Mouse (Mus musculus): ENCODE results near the gene 2210408I21Rik. TPM values are rescaled to one million over a fixed set of nuclear protein-coding genes. Genes with fewer than 3 reads are reported as not detected.

The 2210408I21Rik gene
- polyA plus RNA-seq, 1 experiment from 2014 or later = 11.8 TPM

DNA sequence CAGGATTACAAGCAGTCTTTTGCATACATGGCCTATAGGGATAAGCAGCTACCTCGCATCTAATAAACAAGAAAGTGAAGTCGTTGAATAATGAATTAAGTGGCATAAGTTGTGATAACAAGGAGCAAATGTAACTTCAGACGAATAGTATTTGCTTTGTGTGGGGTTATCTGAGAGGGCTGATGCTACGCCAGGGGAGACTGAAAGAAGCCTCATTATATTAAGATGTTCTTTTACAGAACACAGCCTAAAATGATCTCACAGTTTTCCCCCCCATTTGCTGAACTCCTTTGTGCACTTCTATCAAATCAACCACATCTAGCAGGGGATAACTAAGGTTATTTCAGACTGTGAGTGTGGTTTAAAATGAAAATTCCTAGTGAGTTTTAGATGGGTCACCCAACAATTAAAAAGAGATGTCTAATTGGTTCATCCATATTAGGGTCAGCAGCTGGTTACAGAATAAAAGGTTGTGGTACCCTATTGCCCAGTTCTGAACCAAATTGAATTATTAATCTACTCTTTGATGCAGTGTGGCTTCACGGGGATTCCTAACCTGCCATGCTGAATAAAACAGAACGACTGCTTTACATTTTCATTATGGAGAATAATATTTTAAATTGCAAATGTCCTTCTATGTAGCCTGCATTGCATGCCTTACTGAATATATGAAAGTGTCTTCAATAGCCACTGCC lies 343.2 kb downstream of the 2210408I21Rik start:
- WGBS = 62% methylated on average over 6 of the region's 6 CpGs
- no peaks in the 10 kb centered on the region for H3K36me3 ChIP-seq (ENCODE audit: control insufficient read depth, insufficient read depth, low read length)
- no peaks in the 10 kb centered on the region for H3K4me1 ChIP-seq (ENCODE audit: control insufficient read depth, insufficient read depth, low read length)
- no peak overlapping the region for H3K4me3 ChIP-seq (ENCODE audit: low read depth, low read length)
- H3K27me3 ChIP-seq (ENCODE audit: control insufficient read depth, insufficient read depth, low read length) = no peaks in the 10 kb centered on the region
- ATAC-seq (ENCODE audit: insufficient number of reproducible peaks, insufficient read depth, low FRiP score, low read depth) = no peak
- H3K4me2 ChIP-seq (replicated peaks; ENCODE audit: low read depth, low read length) = no peak overlapping the region
- H3K9ac ChIP-seq (replicated peaks; ENCODE audit: low read depth, low read length) = no peak overlapping the region
- H3K9me3 ChIP-seq (ENCODE audit: control insufficient read depth, low read depth, low read length) = no peaks in the 10 kb centered on the region
- H3K27ac ChIP-seq (ENCODE audit: low read length) = no peak overlapping the region

DNA sequence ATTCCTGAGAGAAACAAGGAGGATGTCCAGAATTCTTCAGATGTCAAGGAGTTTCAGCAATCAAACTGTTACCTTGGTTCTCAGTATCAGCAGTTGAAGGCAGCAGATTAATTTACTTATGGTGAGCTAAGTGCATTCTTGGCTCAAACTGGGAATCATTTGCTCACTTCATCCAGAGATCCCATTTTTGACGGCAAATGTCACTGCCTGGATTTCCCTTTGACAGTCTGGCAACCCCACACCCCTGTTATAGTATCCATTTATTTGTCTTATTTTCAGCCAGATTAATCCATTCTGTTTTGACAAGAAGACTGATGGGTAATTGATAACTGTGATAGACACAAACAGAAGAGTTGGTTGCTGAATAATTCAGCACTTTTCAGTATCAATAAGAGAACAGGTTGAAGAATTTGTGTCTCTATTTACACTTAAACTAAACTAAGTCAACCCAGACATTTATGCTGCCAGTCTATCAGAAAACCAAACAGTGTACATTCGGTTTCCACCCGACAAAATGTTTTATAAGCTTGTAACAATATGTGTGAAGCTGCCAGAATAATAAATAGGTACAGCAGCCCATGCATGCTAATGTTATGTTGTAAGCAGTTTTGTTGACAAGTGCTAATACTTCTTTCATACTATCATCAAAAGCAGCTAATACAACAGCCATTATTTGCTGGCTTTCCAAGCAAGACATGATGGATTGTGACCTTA lies 354.8 kb downstream of the 2210408I21Rik start:
- Histone ChIP-seq H3K4me1 (ENCODE audit: control insufficient read depth, insufficient read depth, low read length) (no peaks in the 10 kb centered on the region), H3K27me3 (ENCODE audit: control insufficient read depth, insufficient read depth, low read length) (no peaks in the 10 kb centered on the region), H3K27ac (ENCODE audit: low read length) (no peak overlapping the region), H3K4me3 (ENCODE audit: low read depth, low read length) (no peak overlapping the region), H3K9ac (replicated peaks; ENCODE audit: low read depth, low read length) (no peak overlapping the region), H3K36me3 (ENCODE audit: control insufficient read depth, insufficient read depth, low read length) (no peaks in the 10 kb centered on the region), H3K9me3 (ENCODE audit: control insufficient read depth, low read depth, low read length) (no peaks in the 10 kb centered on the region), H3K4me2 (replicated peaks; ENCODE audit: low read depth, low read length) (no peak overlapping the region)
- WGBS = 44% methylated on average over 3 of the region's 3 CpGs
- no peak for ATAC-seq (ENCODE audit: insufficient number of reproducible peaks, insufficient read depth, low FRiP score, low read depth)

DNA sequence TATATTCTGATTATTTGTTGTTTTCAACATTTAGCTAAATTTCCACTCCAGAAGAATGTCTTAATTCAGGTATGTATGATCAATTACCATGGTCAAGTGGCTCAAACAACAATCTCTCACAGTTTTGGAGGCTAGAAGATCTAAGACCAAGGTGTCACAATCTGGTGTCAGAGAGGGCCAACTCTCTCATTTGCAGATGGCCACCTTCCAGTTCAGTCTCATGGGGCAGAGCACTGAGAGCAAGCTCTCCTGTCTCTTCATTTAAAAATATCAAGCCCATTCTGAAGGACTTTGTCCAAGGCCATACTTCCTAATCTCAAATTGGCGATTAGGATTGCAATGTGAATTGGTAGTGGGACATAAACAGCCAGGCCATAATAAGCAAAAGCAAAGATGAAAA lies 378.7 kb downstream of the 2210408I21Rik start:
- no peak overlapping the region for H3K4me2 ChIP-seq (replicated peaks; ENCODE audit: low read depth, low read length)
- WGBS = 81% methylated on average over 1 of the region's 1 CpGs
- no peaks in the 10 kb centered on the region for H3K27me3 ChIP-seq (ENCODE audit: control insufficient read depth, insufficient read depth, low read length)
- no peak for ATAC-seq (ENCODE audit: insufficient number of reproducible peaks, insufficient read depth, low FRiP score, low read depth)
- no peaks in the 10 kb centered on the region for H3K4me1 ChIP-seq (ENCODE audit: control insufficient read depth, insufficient read depth, low read length)
- no peaks in the 10 kb centered on the region for H3K9me3 ChIP-seq (ENCODE audit: control insufficient read depth, low read depth, low read length)
- H3K4me3 ChIP-seq (ENCODE audit: low read depth, low read length) = no peak overlapping the region
- H3K36me3 ChIP-seq (ENCODE audit: control insufficient read depth, insufficient read depth, low read length) = no peaks in the 10 kb centered on the region
- H3K27ac ChIP-seq (ENCODE audit: low read length) = no peak overlapping the region
- H3K9ac ChIP-seq (replicated peaks; ENCODE audit: low read depth, low read length) = no peak overlapping the region

DNA sequence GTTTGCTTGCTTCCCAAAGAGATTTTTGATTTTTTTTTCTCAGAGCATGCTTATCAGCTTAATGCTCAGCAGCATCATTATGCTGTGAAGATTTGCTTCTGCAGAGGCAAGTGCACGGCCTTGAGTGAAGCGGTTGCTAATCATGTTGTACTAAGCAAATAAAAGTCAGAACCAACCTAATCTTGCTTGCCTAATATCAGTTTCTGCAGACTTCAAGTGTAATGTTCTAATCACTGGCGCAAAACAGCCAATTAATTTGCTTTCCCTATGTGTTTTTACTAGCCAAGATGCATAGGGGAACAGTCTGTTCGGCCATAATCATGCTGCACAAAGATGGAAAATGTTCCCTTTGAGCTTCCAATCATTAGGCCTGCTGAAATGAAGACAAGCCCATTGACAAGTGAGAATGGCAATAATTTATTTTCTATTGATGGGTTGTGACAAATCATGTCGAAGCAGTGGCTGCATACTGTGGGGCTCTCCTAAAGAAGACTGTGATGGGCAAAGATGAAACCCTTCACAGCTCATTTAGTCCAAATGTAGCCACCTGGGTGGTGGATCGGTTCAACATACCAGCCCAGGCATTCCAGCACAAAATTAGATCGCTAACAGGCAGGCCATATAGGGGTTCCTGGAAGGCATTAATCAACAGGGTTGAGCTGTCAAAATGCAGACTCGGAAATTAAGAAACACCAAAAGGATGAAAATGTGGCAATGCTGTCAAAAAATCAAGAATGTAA lies 393.8 kb downstream of the 2210408I21Rik start:
- Histone ChIP-seq H3K4me1 (ENCODE audit: control insufficient read depth, insufficient read depth, low read length) (no peaks in the 10 kb centered on the region), H3K27ac (ENCODE audit: low read length) (no peak overlapping the region), H3K9me3 (ENCODE audit: control insufficient read depth, low read depth, low read length) (no peaks in the 10 kb centered on the region), H3K27me3 (ENCODE audit: control insufficient read depth, insufficient read depth, low read length) (no peaks in the 10 kb centered on the region), H3K9ac (replicated peaks; ENCODE audit: low read depth, low read length) (no peak overlapping the region), H3K4me2 (replicated peaks; ENCODE audit: low read depth, low read length) (no peak overlapping the region), H3K36me3 (ENCODE audit: control insufficient read depth, insufficient read depth, low read length) (no peaks in the 10 kb centered on the region), H3K4me3 (ENCODE audit: low read depth, low read length) (no peak overlapping the region)
- WGBS = 66% methylated on average over 8 of the region's 8 CpGs
- no peak for ATAC-seq (ENCODE audit: insufficient number of reproducible peaks, insufficient read depth, low FRiP score, low read depth)

DNA sequence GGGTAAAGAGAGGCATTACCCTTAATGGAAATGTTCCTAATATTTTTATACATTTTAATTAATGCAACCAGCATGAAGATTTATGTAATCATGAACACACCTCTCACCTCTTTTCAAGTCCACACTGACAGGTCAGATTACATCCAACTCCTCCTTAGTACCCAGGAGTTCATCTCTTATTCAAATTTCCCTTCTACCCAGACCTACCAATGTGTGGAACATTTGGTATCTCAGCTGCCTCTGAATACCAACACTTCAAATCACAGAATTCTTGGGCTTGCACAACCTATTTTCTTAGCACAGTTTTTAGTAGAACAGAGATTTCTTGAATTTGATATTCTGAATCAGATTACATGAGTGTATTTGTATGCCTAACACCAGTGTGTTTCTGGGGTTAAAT lies 394.4 kb downstream of the 2210408I21Rik start:
- H3K4me1 ChIP-seq (ENCODE audit: control insufficient read depth, insufficient read depth, low read length) = no peaks in the 10 kb centered on the region

DNA sequence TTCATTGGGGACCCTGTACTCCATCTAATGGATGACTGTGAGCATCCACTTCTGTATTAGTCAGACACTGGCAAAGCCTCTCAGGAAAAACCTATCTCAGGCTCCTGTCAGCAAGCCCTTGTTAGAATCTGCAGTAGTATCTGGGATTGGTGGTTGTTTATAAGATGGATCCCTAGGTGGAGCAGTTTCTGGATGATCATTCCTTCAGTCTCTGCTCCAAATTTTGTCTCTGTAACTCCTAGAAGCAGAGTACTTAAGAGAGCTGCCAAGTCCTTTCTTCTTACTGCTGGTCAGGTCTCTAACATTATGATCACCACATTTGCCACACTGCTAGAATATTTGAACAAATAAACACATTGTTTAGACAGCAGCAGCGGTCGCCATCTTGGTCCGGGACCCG lies 402.1 kb downstream of the 2210408I21Rik start:
- H3K9me3 ChIP-seq (ENCODE audit: control insufficient read depth, low read depth, low read length) = no peaks in the 10 kb centered on the region
- no peak overlapping the region for H3K4me3 ChIP-seq (ENCODE audit: low read depth, low read length)
- no peaks in the 10 kb centered on the region for H3K36me3 ChIP-seq (ENCODE audit: control insufficient read depth, insufficient read depth, low read length)
- ATAC-seq (ENCODE audit: insufficient number of reproducible peaks, insufficient read depth, low FRiP score, low read depth) = no peak
- no peak overlapping the region for H3K4me2 ChIP-seq (replicated peaks; ENCODE audit: low read depth, low read length)
- no peak overlapping the region for H3K27ac ChIP-seq (ENCODE audit: low read length)
- no peaks in the 10 kb centered on the region for H3K27me3 ChIP-seq (ENCODE audit: control insufficient read depth, insufficient read depth, low read length)
- 90% methylated on average over 4 of the region's 4 CpGs for WGBS
- H3K4me1 ChIP-seq (ENCODE audit: control insufficient read depth, insufficient read depth, low read length) = no peaks in the 10 kb centered on the region
- no peak overlapping the region for H3K9ac ChIP-seq (replicated peaks; ENCODE audit: low read depth, low read length)

More for the DNA sequence above, 394.4 kb downstream of the 2210408I21Rik start:
- Histone ChIP-seq H3K9ac (replicated peaks; ENCODE audit: low read depth, low read length) (no peak overlapping the region), H3K9me3 (ENCODE audit: control insufficient read depth, low read depth, low read length) (no peaks in the 10 kb centered on the region), H3K4me2 (replicated peaks; ENCODE audit: low read depth, low read length) (no peak overlapping the region), H3K27ac (ENCODE audit: low read length) (no peak overlapping the region), H3K4me3 (ENCODE audit: low read depth, low read length) (no peak overlapping the region), H3K36me3 (ENCODE audit: control insufficient read depth, insufficient read depth, low read length) (no peaks in the 10 kb centered on the region), H3K27me3 (ENCODE audit: control insufficient read depth, insufficient read depth, low read length) (no peaks in the 10 kb centered on the region)
- no peak for ATAC-seq (ENCODE audit: insufficient number of reproducible peaks, insufficient read depth, low FRiP score, low read depth)

DNA sequence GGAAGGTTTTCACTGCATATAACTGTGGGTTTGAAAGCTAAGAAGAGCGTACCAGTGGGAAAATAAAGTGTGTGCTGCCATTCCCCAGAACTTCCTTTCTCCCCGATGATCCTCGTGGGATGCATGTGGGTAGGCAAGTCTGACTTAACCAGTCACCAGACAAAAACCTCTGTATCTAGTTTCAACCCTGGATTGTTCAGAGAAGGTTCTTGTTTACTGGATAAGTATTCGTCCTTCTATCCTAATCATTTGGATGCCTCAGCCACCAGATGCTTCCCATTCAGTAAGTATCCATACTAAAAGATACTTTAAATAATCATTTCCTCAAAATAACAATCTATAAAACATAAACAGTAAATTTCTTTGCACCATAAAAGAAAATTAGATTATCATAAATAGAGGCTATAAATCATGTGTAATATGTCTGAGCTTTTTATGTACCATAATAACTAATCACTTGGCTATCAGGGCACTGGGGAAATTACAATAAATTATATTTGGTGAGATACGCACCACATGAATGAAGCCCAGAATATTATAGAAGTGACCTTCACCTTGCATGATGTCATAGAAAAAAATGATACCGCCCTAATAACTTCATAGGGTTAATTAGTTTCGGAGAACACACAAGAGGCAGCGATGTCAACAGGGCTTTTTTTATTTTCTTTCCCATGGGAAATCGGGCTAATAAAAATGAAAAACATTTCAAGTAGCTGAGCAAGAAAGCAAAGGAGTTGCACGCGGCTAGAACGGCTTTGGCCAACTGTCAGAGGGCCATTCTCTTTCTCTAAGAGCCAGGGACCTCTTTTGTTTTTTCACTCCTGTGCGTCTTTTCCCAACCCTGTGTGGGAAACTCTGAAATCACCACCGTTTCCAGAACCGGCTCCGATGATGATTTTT lies 412.4 kb downstream of the 2210408I21Rik start:
- Histone ChIP-seq H3K36me3 (ENCODE audit: control insufficient read depth, insufficient read depth, low read length) (no peaks in the 10 kb centered on the region), H3K4me2 (replicated peaks; ENCODE audit: low read depth, low read length) (no peak overlapping the region), H3K27me3 (ENCODE audit: control insufficient read depth, insufficient read depth, low read length) (no peaks in the 10 kb centered on the region), H3K4me3 (ENCODE audit: low read depth, low read length) (no peak overlapping the region), H3K9me3 (ENCODE audit: control insufficient read depth, low read depth, low read length) (no peaks in the 10 kb centered on the region), H3K27ac (ENCODE audit: low read length) (no peak overlapping the region), H3K9ac (replicated peaks; ENCODE audit: low read depth, low read length) (no peak overlapping the region), H3K4me1 (ENCODE audit: control insufficient read depth, insufficient read depth, low read length) (no peaks in the 10 kb centered on the region)
- no peak for ATAC-seq (ENCODE audit: insufficient number of reproducible peaks, insufficient read depth, low FRiP score, low read depth)
- 62% methylated on average over 16 of the region's 16 CpGs for WGBS

DNA sequence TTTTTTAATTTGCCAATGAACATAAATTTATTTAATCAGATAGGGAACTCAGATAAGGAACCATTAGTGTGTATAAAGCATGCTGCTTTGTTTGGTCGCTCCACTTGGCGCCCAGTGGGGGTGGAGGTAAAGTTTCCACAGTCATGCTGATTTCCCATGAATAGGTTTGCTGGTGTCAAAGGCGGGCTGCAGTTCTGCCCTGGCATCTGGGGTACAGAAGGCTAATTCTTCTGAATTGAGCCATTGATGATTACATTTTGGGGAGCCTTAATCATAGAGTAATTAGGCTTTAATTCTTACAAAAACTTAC lies 413.0 kb downstream of the 2210408I21Rik start:
- WGBS = 33% methylated on average over 3 of the region's 3 CpGs
- ATAC-seq (ENCODE audit: insufficient number of reproducible peaks, insufficient read depth, low FRiP score, low read depth) = no peak
- Histone ChIP-seq H3K36me3 (ENCODE audit: control insufficient read depth, insufficient read depth, low read length) (no peaks in the 10 kb centered on the region), H3K4me3 (ENCODE audit: low read depth, low read length) (no peak overlapping the region), H3K4me1 (ENCODE audit: control insufficient read depth, insufficient read depth, low read length) (no peaks in the 10 kb centered on the region), H3K4me2 (replicated peaks; ENCODE audit: low read depth, low read length) (no peak overlapping the region), H3K9me3 (ENCODE audit: control insufficient read depth, low read depth, low read length) (no peaks in the 10 kb centered on the region), H3K27ac (ENCODE audit: low read length) (no peak overlapping the region), H3K27me3 (ENCODE audit: control insufficient read depth, insufficient read depth, low read length) (no peaks in the 10 kb centered on the region), H3K9ac (replicated peaks; ENCODE audit: low read depth, low read length) (no peak overlapping the region)
